Mouse (Mus musculus) gastrocnemius, postnatal 36 days (tissue): Measurements from ENCODE around the gene Dennd1b. TPM values are rescaled to one million over a fixed set of nuclear protein-coding genes. Genes with fewer than 3 reads are reported as not detected.

Experiments
- DNase-seq, 2 experiments: peaks; one replicate each; pipeline ENCODE4 v3.0.0; 2022
- intact Hi-C: fragments of 180-260 bp; cut with DNase I; formaldehyde crosslinking; loops from one replicate; pipeline ENCODE4 v1.15.1; 2025
- long read RNA-seq, 2 experiments: library from polyadenylated mRNA; stranded (forward); transcript quantifications; one replicate each; pipeline ENCODE4 v2.0.0; 2021
- total RNA-seq, 2 experiments: library from RNA; stranded (reverse); gene quantifications; 2 replicates each; pipeline ENCODE4 v1.2.3; 2021

Dennd1b gene
- 10 to 100 TPM; 18.5 to 20.1 TPM for total RNA-seq
- long read RNA-seq, experiment 1, partial matches to known transcripts, result 0 of 3 reads
- long read RNA-seq, experiment 1, other reads (novel, unspliced or antisense), result 3 of 3 reads
- long read RNA-seq, experiment 2, full-length matches to known transcripts, result 1 of 5 reads
- long read RNA-seq, experiment 2, partial matches to known transcripts, result 2 of 5 reads
- long read RNA-seq, experiment 2, other reads (novel, unspliced or antisense), result 2 of 5 reads

- peak; percentile 31 to 60 for DNase-seq
- intact Hi-C loops, result loop anchor here (5.0 to 10.0 kb wide), 3 partner anchors 36 to 109 kb away; partner anchors contain the start of gene 2310009B15Rik
Measured at GRCm38 (mm10) chr1:138963161-138963867, at the start of gene Dennd1b. Gene Dennd1b (plus strand): TSS chr1:138963435.

- no peak for DNase-seq
- intact Hi-C loops, result no loop called here
Measured at GRCm38 (mm10) chr1:138915596-138915995, 47.6 kb upstream of the Dennd1b start.

GRCm38 (mm10) chr1:138919601-138920000 is 43.6 kb upstream of the Dennd1b start:
- intact Hi-C loops, result no loop called here

GRCm38 (mm10) chr1:138920082-138920481 is 43.2 kb upstream of the Dennd1b start:
- intact Hi-C loops, result no loop called here
- no peak for DNase-seq

More at GRCm38 (mm10) chr1:138919601-138920000, 43.6 kb upstream of the Dennd1b start:
- DNase-seq, result no peak

GRCm38 (mm10) chr1:138920799-138921198 is 42.4 kb upstream of the Dennd1b start:
- intact Hi-C loops, result no loop called here
- DNase-seq, result no peak

GRCm38 (mm10) chr1:138922886-138923285 is 40.3 kb upstream of the Dennd1b start:
- intact Hi-C loops, result no loop called here
- DNase-seq, result no peak

- intact Hi-C loops, result no loop called here
- DNase-seq, result no peak
Measured at GRCm38 (mm10) chr1:138924282-138924681, 39.0 kb upstream of the Dennd1b start.

- intact Hi-C loops, result loop anchor here (5.0 kb wide), 1 partner anchor 33 kb away; the partner anchor contains the start of gene Dennd1b
- DNase-seq, result peak in 1 of 2 experiments; percentile 22
Measured at GRCm38 (mm10) chr1:138928671-138929483, 34.4 kb upstream of the Dennd1b start.

GRCm38 (mm10) chr1:138929985-138930384 is 33.2 kb upstream of the Dennd1b start:
- DNase-seq, result no peak

GRCm38 (mm10) chr1:138930856-138931255 is 32.4 kb upstream of the Dennd1b start:
- intact Hi-C loops, result no loop called here
- DNase-seq, result no peak

More at GRCm38 (mm10) chr1:138929985-138930384, 33.2 kb upstream of the Dennd1b start:
- intact Hi-C loops, result loop anchor here (5.0 kb wide), 1 partner anchor 32 kb away; the partner anchor contains the start of gene Dennd1b

- intact Hi-C loops, result no loop called here
- DNase-seq, result no peak
Measured at GRCm38 (mm10) chr1:138936169-138936568, 27.1 kb upstream of the Dennd1b start.

GRCm38 (mm10) chr1:138937686-138938370 is 25.4 kb upstream of the Dennd1b start:
- DNase-seq, result no peak
- intact Hi-C loops, result no loop called here

GRCm38 (mm10) chr1:138939579-138940139 is 23.6 kb upstream of the Dennd1b start:
- intact Hi-C loops, result no loop called here
- DNase-seq, result no peak

- intact Hi-C loops, result no loop called here
- no peak for DNase-seq
Measured at GRCm38 (mm10) chr1:138940407-138940806, 22.8 kb upstream of the Dennd1b start.

GRCm38 (mm10) chr1:138952173-138952572 is 11.1 kb upstream of the Dennd1b start:
- intact Hi-C loops, result no loop called here

GRCm38 (mm10) chr1:138954978-138955377 is 8.3 kb upstream of the Dennd1b start:
- intact Hi-C loops, result no loop called here
- DNase-seq, result no peak

More at GRCm38 (mm10) chr1:138952173-138952572, 11.1 kb upstream of the Dennd1b start:
- no peak for DNase-seq

- DNase-seq, result no peak
Measured at GRCm38 (mm10) chr1:138955455-138955854, 7.8 kb upstream of the Dennd1b start.

GRCm38 (mm10) chr1:138956511-138956910 is 6.7 kb upstream of the Dennd1b start:
- DNase-seq, result no peak
- intact Hi-C loops, result no loop called here

More at GRCm38 (mm10) chr1:138955455-138955854, 7.8 kb upstream of the Dennd1b start:
- intact Hi-C loops, result no loop called here

- DNase-seq, result no peak
- intact Hi-C loops, result no loop called here
Measured at GRCm38 (mm10) chr1:138957111-138957510, 6.1 kb upstream of the Dennd1b start.

- intact Hi-C loops, result no loop called here
- no peak for DNase-seq
Measured at GRCm38 (mm10) chr1:138958863-138959262, 4.4 kb upstream of the Dennd1b start.
